Mouse (Mus musculus): Measurements from ENCODE around the gene Usp21.

The Usp21 gene

DNA sequence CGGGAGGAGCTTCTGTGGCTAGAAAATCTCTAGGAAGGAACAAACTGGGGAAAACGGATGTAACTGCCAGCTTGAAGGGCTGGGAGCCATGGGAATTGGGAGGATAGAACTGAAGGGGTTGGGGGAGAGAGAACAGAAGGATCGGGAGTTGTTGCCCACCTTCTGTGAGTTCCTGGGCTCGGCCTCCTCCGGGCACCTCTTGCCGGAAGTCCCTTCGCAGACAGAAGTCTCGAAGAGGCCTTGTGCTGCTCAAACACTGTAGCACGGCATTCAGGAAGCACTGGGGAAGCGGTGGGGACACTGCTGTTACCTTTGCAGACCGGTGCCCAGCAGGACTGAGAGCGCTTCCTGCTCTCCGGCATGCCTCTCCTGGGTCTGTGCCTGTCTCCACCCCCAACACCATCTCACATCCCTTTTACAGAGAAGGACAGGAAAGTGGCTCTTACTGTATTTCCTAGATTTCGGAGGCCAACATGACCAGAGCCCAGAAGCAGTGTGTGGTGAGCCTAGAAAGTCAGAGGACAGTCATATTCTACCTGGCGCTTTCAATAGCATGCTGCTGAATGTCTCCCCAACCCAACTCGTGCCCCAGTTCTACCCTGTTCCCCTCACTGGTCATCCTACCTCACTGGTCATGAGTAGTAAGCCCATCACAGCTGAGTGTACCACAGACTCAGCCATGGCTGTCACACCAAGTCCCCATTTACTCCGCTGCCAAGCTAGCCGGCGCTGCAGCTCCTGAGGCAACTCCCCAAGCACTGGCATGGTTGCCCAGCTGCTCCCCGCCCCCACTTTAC is 2.5 kb downstream of the Usp21 start:
- no peak for DNase-seq (ENCODE audit: low read depth, low spot score)

DNA sequence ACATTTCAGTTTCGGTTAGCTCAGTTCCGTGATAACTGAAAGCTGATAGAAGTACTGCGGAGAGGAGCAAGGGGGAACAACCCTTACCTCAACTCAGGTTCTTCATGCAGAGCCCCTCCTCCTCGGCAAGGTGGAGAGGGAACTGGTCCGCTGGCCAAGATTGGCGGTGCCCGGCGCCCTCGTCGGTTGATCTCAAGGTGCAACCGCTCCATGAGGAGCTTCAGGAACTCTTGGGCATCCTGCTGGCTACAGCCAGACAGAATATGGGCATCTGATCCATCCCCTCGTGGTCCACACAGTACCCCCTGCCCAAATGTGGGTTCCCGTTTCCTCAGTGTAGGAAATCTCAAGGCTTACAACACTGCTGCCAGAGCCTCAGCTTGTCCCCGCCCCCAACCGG is 3.3 kb downstream of the Usp21 start:
- DNase-seq (ENCODE audit: low read depth, low spot score) = no peak

DNA sequence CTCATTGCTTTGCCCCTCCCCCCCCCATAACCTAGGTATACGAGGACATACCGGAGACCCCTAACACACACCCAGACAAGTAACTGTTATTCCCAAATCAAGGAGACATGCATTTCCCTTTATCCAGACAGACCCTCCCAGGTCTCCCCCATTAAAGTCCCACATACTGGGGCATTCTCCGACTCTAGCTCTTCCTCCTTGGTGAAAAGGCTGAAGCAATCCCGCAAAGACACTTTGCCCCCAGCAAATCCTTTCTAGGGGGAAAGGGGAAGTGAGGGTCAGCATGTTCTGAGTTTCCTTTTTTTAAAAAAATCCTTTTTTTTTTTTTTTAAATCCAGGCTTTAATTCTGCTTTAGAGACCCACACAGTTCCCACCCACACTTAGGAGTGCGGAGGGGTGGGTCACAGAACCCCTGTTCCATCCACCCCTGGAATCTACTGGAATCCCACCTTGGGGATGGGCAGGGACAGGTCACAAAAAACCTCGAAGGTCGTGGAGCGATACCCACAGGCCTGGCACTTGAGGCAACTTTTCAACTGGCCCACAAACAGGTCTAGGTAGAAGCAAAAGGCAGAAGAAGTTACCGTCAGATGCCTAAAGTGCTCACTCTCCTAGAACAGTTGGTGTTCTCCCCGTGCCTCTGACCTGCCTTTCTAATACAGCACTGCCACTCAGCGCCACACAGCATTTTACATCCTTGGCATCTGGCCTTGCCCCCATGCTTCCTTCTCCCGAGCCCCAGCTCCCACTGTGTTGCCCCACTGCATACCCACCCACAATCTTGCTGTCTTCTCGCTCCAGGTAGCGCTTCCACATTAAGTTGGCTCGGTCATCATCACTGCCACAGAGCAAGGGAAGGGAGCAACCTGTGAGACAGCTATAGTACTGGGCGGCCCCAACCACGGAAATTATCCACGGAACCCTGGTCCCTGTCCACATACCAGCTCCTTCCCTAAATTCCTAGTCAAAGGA is 4.3 kb downstream of the Usp21 start:
- no peak for DNase-seq (ENCODE audit: low read depth, low spot score)

DNA sequence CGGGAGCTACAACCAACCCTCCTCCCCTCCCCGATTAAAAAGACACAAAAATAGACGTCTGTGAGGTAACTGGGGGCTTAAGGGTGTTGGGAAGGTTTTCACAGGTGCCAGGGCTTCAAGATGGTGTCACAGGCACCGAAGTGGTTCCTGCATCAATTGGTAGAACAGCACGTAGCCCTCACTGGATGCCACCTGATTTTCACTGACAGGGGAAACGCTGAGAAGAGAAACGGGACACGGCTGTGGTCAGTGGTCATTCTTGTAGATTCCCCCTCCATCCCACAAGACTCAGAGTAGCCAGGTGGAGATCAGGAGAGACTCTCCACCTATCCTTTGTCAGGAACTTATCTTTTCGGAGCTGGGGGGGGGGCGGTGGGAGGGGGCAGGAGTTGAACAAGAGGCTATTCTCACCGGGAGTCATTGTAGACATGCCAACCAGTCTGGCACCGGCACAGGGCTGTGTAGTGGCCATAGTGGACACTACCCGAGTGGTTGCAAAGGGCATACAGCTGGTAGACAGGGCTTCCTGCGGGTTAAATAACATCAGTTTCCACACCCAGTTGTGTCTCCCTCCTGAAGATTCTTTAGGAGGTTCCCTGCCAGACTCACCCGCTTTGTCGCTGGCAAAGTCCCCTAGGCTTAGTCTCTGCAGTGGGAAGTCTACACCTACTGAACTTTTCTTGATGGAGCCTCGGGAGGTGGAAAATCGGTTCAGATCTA is 5.5 kb downstream of the Usp21 start:
- DNase-seq (ENCODE audit: low read depth, low spot score) = no peak

DNA sequence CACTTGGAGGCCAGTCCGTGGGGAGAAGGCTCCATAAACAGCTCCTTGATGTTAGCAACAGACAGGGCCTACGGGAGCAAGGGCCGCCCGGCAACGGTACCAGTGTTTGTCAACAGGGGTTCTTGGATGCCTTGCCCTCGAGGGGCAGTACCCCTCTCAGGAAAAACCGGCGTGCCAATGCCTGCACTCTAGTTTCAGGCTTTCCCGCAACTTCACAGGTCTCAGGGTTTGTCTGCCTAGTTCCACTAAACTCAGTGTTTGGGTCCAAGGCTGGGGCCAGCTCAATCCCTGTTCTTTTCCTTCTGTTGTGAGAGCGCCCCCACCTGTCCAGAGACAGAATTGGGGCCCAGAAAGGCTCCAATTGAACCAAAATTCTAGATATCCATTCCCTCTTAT is 6.3 kb downstream of the Usp21 start:
- DNase-seq (ENCODE audit: low read depth, low spot score) = peak; percentile 87

DNA sequence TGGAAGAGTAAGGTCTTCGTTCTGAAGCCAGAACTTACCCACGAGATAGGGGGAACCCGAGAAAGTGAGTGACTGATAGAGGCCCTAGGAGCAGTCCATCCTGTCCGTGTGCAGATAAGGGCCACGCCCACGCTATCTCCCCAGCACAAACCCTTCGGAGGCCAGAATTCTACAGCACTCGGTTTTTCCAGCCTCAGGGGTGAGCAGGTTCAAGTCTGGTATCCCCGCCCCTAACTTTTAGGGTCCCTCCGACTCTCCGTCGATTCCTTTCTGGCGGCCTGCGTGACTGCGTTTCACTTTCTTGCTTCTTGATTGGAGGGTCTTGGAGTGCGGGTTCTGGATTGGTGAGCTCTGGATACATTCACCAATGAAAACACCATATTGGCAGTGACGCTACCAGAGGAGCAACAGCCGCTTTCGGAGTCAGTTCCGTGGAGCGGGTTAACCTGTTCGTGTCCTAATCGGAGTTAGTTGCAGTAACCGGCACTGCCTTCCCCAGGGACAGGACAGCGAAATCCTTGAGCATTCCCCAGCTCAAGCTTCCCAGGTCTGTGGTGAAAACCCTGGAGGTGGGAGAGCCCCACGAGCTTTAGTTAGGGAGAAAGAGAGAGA is 6.8 kb downstream of the Usp21 start, which contains the start of gene Ppox:
Ppox (minus strand) TSS at position 271 of the 612 bp plus-strand sequence.
- peak; percentile 98 for DNase-seq (ENCODE audit: low read depth, low spot score)

DNA sequence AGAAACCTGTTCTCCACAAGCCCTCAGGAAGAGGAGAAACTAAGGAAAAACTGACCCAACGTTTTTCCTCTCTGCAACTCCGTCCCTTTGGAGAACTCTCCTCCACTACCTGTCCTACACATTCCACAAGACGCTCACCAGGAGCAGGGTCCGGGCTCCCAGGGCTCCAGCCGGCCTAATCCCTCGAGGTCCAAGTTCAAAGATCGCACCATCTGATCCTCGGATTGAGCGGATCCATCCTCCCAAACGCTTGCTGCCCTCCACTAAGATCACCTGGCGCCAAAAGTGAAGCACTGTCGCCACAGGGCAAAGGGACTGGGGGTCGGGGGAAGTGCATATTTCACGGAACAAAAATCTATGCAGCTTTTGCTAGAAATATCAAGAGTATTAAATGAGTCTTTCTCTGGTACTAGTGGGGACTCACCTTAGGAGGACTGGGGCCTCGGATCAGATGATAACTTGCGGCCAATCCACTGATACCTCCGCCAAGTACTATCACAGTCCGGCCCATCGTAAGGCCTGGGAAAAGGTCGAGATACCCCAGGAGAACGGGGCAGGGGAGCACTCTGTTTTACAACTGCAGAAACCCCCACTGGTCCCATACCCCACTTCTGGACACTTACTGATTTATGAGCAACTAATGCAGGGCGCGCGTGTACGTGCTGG is 7.4 kb downstream of the Usp21 start:
- no peak for DNase-seq (ENCODE audit: low read depth, low spot score)

DNA sequence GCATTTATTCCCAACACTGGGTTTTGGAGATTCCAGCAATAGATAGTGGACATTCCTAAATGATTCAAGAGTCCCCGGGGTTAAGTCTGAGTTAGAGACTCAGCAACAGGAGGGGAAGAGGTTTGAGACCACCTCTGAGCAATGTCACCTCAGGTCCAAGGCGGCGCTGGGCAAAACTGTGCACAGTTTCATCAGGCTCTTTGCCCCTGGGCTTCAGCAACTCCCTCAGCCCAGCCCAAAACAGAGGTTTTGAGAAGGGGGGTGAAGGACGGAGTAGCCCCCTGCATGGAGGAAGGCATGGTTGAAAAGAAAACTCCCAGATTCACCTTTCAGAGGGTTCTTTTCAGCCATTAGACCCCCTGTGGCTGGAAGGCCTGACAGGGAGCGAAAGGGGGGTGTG is 8.1 kb downstream of the Usp21 start:
- DNase-seq (ENCODE audit: low read depth, low spot score) = no peak

DNA sequence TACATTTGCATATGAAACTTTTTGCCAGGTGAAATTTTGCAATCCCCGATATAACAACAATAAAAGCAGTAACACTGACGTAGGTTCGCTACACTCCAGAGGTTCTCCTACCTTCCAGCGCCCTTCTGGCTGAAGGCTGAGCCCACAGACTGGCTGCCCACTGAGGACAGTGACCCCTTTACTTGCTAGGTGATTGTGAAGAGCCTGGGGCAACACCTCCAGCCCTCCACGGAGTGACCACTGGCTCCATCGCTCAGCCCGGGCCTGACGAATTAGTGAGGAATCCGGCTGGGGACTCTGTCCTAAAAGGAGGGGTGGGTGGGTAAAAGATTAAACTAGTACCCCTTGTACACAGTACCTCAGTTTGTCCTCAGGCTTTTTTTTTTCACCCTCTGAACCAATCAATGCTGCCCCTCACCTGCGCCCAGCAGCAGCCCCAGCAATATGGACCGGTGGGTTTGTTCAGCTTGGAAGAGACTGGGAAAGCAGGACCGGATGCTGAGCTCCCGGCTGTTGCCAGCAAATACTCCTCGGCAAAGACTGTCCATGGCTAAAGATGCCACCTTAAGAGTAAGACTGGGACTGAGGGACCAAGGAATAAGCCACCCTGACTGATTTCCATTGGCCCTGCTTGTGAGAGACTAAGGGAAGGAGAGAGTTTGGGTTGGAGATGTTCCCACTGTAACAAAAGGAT is 8.6 kb downstream of the Usp21 start:
- no peak for DNase-seq (ENCODE audit: low read depth, low spot score)

DNA sequence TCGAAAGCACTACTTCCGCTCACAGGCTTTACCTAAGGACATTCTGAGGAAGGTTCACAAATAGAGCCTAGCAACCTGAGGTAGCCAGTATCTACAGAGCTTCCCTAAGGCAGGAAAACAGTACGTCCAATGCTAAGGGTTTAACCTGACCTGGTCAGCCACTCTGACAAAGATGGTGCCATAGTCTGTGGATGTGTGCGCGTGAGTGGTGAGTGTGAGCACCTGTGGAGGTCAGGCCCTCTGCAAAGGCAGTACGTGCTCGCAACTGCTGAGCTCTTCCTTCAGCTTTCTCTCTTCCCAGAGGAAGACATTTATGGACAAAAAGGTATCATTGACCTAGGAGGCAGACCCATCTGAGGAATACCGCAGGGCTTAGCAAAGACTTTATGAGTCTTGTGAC is 9.4 kb downstream of the Usp21 start:
- no peak for DNase-seq (ENCODE audit: low read depth, low spot score)

DNA sequence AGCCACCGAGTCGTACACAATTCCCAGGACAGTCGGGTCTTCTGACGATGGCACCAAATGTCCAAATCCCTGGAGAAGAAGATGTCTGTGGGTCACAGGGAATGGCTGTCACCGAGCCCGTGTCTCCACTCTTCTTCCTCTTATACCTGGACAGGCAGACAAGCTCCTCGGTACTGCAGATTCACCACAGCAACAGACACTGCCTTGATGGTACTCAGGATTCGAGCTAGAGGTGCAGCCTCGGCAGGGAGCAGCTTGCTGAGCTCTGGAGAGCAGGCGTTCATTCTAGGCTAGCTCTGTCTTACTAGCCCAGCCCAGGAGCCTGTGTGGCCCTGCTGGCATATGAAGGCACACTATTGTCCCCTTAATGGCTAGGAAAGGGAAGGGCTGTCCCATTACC is 10.1 kb downstream of the Usp21 start:
- DNase-seq (ENCODE audit: low read depth, low spot score) = no peak

DNA sequence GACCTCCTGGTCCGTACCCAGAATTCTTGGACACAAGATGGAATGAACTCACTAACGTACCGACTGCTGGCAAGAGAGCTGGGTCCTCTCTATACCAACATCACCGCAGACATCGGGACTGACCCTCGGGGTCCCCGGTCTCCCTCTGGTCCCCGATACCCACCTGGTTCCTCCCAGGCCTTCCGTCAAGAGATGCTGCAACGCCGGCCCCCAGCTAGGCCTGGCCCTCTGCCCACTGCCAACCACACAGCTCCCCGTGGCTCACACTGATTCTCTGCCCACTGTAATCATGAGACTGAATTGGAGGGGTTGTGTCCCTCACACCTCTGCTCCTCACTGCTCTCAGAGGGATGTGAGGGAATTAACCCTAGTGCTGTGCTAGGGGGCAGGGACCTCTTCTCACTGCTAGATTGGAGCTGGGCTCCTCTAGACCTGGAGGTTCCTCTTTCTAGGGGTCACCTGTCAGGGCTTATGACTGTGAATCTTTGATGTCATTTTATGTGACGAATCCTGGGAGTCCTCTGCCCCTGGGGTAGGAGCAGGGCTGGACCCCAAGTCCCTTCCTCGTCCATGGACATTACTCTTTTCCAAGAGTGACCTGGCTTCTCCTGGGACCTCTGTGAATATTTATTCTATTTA is 11.6 kb downstream of the Usp21 start:
- DNase-seq (ENCODE audit: low read depth, low spot score) = no peak

DNA sequence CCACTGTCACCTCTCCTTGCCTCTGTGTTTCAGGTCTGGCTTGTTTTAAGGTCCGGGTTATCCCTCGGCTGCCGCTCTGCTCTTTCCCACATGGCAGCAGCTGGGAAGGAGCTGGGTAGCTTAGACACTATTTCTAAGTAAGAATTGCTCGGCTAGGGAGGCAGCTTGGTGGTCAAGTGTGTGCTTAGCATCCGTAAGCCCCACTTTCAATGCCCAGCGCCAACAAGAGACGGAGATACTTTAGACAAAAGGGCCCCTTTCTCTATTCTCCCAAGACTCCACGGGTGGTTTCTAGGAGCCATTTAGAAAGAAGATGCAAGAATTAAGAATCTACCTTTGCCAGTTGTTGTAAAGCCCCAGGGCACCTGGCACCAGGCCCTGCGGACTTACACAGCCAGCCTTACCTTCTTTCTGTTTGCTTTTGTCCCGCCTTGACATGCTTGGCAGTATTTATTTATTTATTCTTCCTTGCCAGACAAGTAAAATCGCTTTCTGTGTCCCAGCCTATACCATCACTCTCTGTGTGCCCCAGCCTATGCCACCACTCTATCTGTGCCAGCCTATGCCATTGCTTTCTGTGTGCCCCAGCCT is 12.6 kb downstream of the Usp21 start:
- DNase-seq (ENCODE audit: low read depth, low spot score) = no peak

DNA sequence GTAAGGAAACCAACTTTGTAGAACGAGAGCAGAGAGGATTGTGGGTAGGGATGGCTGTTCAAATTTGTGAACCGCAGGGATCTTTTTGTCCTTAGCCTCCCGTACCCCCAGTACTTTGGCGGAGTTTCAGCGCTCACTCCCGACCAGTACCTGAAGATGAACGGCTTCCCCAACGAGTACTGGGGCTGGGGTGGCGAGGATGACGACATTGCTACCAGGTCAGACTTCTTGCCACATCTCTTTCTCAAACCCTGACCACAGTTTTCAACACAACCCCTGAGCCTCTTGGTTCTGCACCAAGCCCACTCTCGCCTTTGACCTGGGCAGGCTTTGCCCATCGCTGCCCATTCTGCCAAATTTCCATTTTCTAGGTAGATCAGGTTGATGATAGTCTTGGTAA is 13.6 kb downstream of the Usp21 start:
- DNase-seq (ENCODE audit: low read depth, low spot score) = no peak

DNA sequence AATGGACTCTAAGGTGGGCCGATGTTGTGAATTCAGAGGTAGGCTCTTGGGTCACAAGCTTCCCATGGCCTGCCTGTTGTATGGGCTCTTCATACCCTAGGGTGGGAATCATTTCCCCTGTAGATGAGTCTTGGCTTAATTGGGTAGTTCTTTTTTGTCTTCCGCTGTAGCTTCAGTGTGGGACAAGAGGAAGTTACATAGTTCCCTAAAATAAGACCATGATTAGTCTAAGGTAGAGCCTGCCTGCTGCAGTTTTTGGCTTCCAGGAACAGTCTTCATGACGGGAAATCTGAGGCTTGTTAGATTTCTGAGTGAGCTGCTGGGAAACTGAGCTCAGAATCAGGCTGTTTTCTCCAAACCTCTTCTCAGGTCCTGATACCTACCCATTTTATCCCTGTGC is 15.7 kb downstream of the Usp21 start:
- no peak for DNase-seq (ENCODE audit: low read depth, low spot score)

DNA sequence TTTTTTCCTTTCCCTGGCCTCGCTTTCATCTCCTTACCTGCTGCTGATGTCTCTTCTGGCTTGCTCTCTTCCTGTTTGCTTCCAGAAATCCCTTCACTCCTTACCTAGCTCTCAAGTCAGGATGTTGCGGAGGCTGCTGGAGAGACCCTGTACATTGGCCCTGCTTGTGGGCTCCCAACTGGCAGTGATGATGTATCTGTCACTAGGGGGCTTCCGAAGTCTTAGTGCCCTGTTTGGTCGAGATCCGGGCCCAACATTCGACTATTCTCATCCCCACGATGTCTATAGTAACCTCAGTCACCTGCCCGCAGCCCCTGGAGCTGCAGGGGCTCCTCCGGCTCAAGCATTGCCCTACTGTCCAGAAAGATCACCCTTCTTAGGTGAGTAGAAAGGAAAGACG is 16.2 kb downstream of the Usp21 start:
- no peak for DNase-seq (ENCODE audit: low read depth, low spot score)

DNA sequence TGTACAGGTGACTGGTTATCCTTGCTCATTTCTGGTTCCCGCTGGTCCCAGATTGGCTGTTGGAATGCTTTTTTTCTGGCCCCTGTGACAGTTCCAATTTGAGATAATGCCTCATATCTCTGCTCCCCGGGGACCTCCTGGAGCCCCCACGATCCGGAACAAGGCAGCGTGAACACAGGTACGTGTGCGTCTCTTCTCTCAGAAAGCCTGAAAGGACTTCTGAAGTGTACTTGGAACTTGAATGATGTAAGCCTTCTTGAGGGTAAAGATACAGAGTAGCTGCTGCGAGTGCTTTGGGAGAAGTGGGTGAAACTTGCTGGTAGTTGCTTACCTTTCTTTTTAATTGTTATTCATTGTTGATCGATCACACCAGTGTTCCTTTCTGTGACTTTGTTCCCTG is 16.6 kb downstream of the Usp21 start:
- no peak for DNase-seq (ENCODE audit: low read depth, low spot score)

DNA sequence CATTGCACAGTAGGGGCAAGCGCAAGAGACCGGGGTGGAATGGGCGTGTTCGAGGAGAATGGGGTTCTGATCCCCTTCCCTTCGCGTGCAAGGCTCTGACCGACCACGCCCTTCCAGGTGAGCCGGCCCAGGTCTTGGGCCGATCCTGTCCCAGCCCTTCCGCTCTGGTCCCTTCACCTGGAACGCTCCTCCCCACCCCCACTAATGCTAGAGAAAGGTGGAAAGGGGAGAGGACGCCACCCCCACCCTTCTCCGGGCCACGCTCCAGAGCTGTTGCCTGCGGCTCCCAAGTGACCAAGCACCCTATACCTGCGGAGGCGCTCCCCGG is 17.3 kb downstream of the Usp21 start:
- peak; percentile 51 for DNase-seq (ENCODE audit: low read depth, low spot score)

DNA sequence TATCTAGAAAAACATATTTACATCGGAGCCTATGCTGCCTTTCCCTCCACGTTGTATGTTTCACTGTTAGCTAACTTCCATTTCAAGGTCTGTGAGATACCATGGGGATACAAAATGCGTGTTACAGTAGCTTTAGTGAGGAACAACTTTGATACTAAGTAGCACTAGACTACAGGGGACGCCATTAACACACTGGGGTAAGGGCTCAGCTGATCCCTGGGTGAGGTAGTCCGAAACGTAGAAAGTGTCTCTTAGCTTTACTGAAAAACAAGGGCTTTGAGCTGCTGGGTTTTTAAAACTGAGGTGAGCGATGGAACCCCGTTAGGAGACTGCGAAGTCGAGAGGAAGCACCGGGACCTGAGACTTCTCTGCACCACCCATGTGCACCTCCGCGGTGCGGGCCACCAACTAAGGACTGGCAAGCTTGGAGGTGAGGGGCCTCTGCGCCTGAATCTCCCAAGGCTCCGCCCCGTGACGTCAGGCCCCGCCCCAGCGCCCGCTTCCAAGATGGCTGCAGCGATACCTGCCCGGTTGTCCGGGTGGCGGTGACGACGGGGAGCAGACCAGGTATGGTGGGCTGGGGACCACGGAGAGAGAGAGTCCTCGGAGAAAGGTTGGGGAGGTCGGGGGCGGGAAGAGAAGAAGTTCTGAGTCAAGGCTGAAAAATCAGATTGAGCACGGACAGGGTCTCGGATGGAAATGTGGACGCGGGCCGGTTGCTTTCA is 17.8 kb downstream of the Usp21 start, which contains the start of gene B4galt3:
B4galt3 (plus strand) TSS at position 481 of the 725 bp plus-strand sequence.
- DNase-seq (ENCODE audit: low read depth, low spot score) = peak; percentile 94
